Mouse (Mus musculus) frontal cortex, adult (tissue): ENCODE measurements around the gene Tsga13.

Source experiments
- ATAC-seq: cut with Nextera tagmentation; 2 replicates; pipeline ENCODE4 v1.9.2; 2017; ENCODE audit warnings: mild to moderate bottlenecking, moderate library complexity, mixed read lengths; ENCODE audit not compliant: low TSS enrichment

Tsga13 gene

GRCm38 (mm10) chr6:30915473-30915872, at the start of gene Tsga13:
Tsga13 (minus strand) TSS chr6:30915573.
- ATAC-seq = no peak

GRCm38 (mm10) chr6:30958736-30959540, 43.6 kb upstream of the Tsga13 start, which contains the start of gene Klf14:
Klf14 (minus strand) TSS chr6:30959078.
- ATAC-seq = no peak

- ATAC-seq = no peak
Observed at GRCm38 (mm10) chr6:30957784-30958735, 42.7 kb upstream of the Tsga13 start.

- no peak for ATAC-seq
Observed at GRCm38 (mm10) chr6:30939264-30939663, 23.9 kb upstream of the Tsga13 start.

GRCm38 (mm10) chr6:30922821-30923220, 7.4 kb upstream of the Tsga13 start:
- no peak for ATAC-seq

GRCm38 (mm10) chr6:30921826-30922225, 6.5 kb upstream of the Tsga13 start:
- ATAC-seq = no peak

GRCm38 (mm10) chr6:30920834-30921675, 5.7 kb upstream of the Tsga13 start:
- ATAC-seq = peak; percentile 94

GRCm38 (mm10) chr6:30907970-30908369, 7.4 kb downstream of the Tsga13 start:
- peak; percentile 100 for ATAC-seq

- ATAC-seq = no peak
Observed at GRCm38 (mm10) chr6:30904911-30905310, 10.5 kb downstream of the Tsga13 start.

GRCm38 (mm10) chr6:30904033-30904432, 11.3 kb downstream of the Tsga13 start:
- ATAC-seq = no peak

GRCm38 (mm10) chr6:30897520-30897919, 17.9 kb downstream of the Tsga13 start:
- no peak for ATAC-seq

- ATAC-seq = peak; percentile 60
Observed at GRCm38 (mm10) chr6:30896986-30897327, 18.4 kb downstream of the Tsga13 start.

GRCm38 (mm10) chr6:30896195-30896985, 19.0 kb downstream of the Tsga13 start, which contains the start of gene Copg2:
Copg2 (minus strand) TSS chr6:30896794.
- ATAC-seq = peak; percentile 99

- ATAC-seq = peak; percentile 14; the same call in 1 of the 2 replicates
Observed at GRCm38 (mm10) chr6:30895819-30896194, 19.6 kb downstream of the Tsga13 start.

- no peak for ATAC-seq
Observed at GRCm38 (mm10) chr6:30893081-30893480, 22.3 kb downstream of the Tsga13 start.

GRCm38 (mm10) chr6:30891761-30892160, 23.6 kb downstream of the Tsga13 start:
- ATAC-seq = no peak

- ATAC-seq = no peak
Observed at GRCm38 (mm10) chr6:30884856-30885255, 30.5 kb downstream of the Tsga13 start.

GRCm38 (mm10) chr6:30883491-30883890, 31.9 kb downstream of the Tsga13 start:
- no peak for ATAC-seq

- ATAC-seq = no peak
Observed at GRCm38 (mm10) chr6:30876661-30877060, 38.7 kb downstream of the Tsga13 start.

- ATAC-seq = no peak
Observed at GRCm38 (mm10) chr6:30866501-30866900, 48.9 kb downstream of the Tsga13 start.
